Mouse (Mus musculus) CD4-positive helper T cell, adult 2 months (primary cell): ENCODE results near the gene Fbxo6.

Experiments used
- DNase-seq: peaks from one replicate; pipeline ENCODE4 v3.0.0-alpha.2; 2012; ENCODE audit warnings: low read depth, missing footprints, low spot score

The Fbxo6 gene

GRCm38 (mm10) chr4:148160436-148161390 is 8.8 kb upstream of the Fbxo6 start, which contains the start of the genes Fbxo44 and Fbxo2:
Gene Fbxo44 (minus strand): TSS chr4:148160482.
Gene Fbxo2 (plus strand): TSS chr4:148160621.
- DNase-seq: peak; percentile 55

- peak; percentile 91 for DNase-seq
Observed at GRCm38 (mm10) chr4:148159544-148160435, 7.8 kb upstream of the Fbxo6 start.

GRCm38 (mm10) chr4:148158436-148159348 is 6.8 kb upstream of the Fbxo6 start:
- DNase-seq: no peak

- DNase-seq: peak; percentile 48
Observed at GRCm38 (mm10) chr4:148154982-148155381, 3.0 kb upstream of the Fbxo6 start.

GRCm38 (mm10) chr4:148154006-148154405 is 2.1 kb upstream of the Fbxo6 start:
- DNase-seq: no peak

GRCm38 (mm10) chr4:148152547-148152946 is 607 bp upstream of the Fbxo6 start:
- no peak for DNase-seq

- no peak for DNase-seq
Observed at GRCm38 (mm10) chr4:148150953-148151266, 1.0 kb downstream of the Fbxo6 start.

GRCm38 (mm10) chr4:148150242-148150641 is 1.7 kb downstream of the Fbxo6 start:
- no peak for DNase-seq

GRCm38 (mm10) chr4:148149540-148149939 is 2.4 kb downstream of the Fbxo6 start:
- no peak for DNase-seq

GRCm38 (mm10) chr4:148147714-148148113 is 4.2 kb downstream of the Fbxo6 start:
- DNase-seq: no peak

- DNase-seq: no peak
Observed at GRCm38 (mm10) chr4:148143721-148144120, 8.2 kb downstream of the Fbxo6 start.

- DNase-seq: peak; percentile 94
Observed at GRCm38 (mm10) chr4:148140098-148141011, 11.6 kb downstream of the Fbxo6 start.

- no peak for DNase-seq
Observed at GRCm38 (mm10) chr4:148139767-148140097, 12.2 kb downstream of the Fbxo6 start.

GRCm38 (mm10) chr4:148137503-148137902 is 14.4 kb downstream of the Fbxo6 start:
- DNase-seq: no peak

- no peak for DNase-seq
Observed at GRCm38 (mm10) chr4:148134988-148135387, 17.0 kb downstream of the Fbxo6 start.

GRCm38 (mm10) chr4:148131497-148132081 is 20.4 kb downstream of the Fbxo6 start:
- no peak for DNase-seq

GRCm38 (mm10) chr4:148130561-148131413 is 21.2 kb downstream of the Fbxo6 start, which contains the start of gene Draxin:
Gene Draxin (minus strand): TSS chr4:148130698.
- no peak for DNase-seq

GRCm38 (mm10) chr4:148130133-148130532 is 21.8 kb downstream of the Fbxo6 start, which contains the start of gene Mad2l2:
Gene Mad2l2 (plus strand): TSS chr4:148130384.
- DNase-seq: no peak

GRCm38 (mm10) chr4:148128672-148129071 is 23.3 kb downstream of the Fbxo6 start:
- no peak for DNase-seq
